Mouse (Mus musculus) left cerebral cortex, postnatal 4 days (tissue): ENCODE measurements around the gene Gm10647. TPM values are rescaled to one million over a fixed set of nuclear protein-coding genes. Genes with fewer than 3 reads are reported as not detected.
"Not testable (repeated sequence)": the region's sequence is repeated elsewhere in the genome, so short reads cannot be mapped to it uniquely, and the experiment has no call there.

Experiments
- DNase-seq: peaks from one replicate; pipeline ENCODE4 v3.0.0-alpha.2; 2022
- intact Hi-C: fragments of 180-260 bp; cut with DNase I; formaldehyde crosslinking; loops from one replicate; pipeline ENCODE4 v1.15.1; 2025
- total RNA-seq, 2 experiments: library from RNA; stranded (reverse); gene quantifications; 2 replicates each; pipeline ENCODE4 v1.2.3; 2021

The Gm10647 gene
- total RNA-seq: under 1 TPM; 0.42 to 0.44 TPM

DNA sequence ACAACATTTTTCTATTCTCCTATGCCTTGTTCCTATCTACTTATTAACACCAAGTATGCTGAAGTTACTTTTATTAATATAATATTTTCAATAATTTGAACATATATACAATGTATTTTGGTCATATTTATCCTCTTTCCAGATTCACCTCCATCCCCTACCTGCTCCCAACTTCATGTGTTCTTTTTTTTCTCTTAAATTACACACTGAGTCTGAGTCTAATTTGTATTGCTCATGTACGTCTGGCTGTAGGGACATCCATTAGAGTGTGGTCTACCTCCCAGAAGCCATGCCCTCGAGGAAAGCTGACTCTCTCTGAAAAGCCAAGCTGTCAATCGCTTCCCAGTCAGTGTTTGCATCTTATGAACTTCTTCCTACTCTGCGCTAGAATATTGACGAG is at the start of gene Gm10647:
Gene Gm10647, plus strand, starts transcription at position 301 of the 400 bp plus-strand sequence.
- intact Hi-C loops: no loop called here

DNA sequence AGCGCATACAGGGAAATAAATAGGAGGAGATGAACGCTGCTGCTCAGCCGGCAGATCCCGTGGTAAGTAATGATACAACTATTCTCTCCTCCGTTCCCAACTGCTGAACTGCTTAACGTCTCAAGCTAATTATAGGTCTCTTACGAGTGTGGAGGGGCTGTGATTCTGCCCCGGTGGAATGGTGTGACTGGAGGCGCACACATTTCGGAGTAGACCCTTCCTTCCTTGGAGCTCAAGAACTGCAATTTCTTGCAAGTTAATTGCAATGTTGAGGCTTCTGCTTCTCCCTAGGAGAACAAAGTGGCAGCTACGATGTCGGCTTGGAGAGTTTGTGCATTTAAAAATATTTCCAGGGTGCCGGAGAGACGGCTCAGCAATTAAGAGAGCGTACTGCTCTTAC is 48.4 kb upstream of the Gm10647 start:
- intact Hi-C loops: no loop called here
- DNase-seq: no peak

More for the DNA sequence above, at the start of gene Gm10647:
- DNase-seq: no peak

GRCm38 (mm10) chr9:66752849-66753248 is 44.0 kb upstream of the Gm10647 start:
- DNase-seq: no peak
- intact Hi-C loops: no loop called here

- DNase-seq: no peak
- intact Hi-C loops: no loop called here
These were observed 35.8 kb upstream of the Gm10647 start for GRCm38 (mm10) chr9:66760991-66761390.

- no peak for DNase-seq
- intact Hi-C loops: no loop called here
These were observed 28.1 kb upstream of the Gm10647 start for GRCm38 (mm10) chr9:66768721-66769120.

DNA sequence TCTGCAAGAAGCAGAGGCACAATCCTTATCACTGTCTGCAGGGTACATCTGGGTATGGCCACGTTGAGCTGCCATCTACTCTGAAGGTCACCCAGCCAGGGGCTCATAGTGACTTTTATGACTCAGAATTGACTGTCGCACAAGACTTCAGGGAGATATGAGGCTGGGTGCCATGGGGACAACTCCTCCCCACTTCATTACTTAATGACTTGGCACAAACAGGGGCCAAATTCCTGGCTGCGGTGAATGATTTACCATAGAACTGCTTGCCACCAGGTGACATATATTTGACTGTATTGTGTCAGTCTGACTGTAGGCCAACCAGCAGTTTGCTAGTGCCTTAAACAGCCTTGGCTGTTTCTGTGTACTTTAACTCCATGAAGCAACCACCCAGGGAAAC is 27.6 kb upstream of the Gm10647 start:
- intact Hi-C loops: no loop called here

DNA sequence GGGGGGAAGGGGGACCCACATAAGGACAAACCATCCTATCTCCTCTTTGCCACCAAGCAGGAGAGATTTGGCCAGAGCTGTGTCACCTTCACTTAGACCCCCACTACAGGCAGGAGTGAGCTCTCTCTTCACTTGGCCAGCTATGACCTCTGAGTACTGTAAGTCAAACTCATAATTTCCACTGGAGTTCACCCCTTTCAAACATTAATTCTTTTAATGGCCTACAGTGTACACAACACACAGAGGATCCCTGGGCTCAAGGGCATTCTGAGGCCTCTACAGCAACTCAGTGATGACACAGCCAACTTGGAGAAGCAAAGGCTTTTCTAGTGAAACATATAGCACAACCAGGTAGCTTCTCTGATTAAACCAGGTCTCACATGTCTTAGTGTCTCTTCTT is 26.1 kb upstream of the Gm10647 start:
- no peak for DNase-seq
- intact Hi-C loops: no loop called here

More for the DNA sequence above, 27.6 kb upstream of the Gm10647 start:
- DNase-seq: no peak

DNA sequence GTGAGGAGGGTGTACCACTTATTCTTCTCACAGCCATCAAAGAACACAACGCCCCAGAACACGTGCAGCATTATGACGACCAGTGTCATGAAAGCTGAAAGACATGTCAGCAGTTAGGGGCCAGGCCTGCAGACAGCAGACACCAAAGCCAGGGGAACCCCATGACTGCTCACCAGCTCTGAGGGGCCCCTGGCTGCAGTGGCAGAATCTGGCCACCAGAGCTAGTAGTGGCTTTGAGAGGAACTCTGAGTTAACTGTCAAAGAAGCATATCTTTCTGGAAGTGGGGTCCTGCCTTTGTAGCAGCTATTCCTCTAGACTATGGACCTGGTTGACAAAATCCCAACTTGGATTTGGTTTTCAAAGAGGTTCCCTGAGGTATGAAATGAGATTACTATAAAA is 12.3 kb upstream of the Gm10647 start:
- DNase-seq, intact Hi-C loops: not testable (repeated sequence)

- DNase-seq: no peak
- intact Hi-C loops: loop anchor here (5.0 kb wide), 2 partner anchors 141 to 271 kb away; no protein-coding TSS in a partner anchor
These were observed 9.0 kb upstream of the Gm10647 start for GRCm38 (mm10) chr9:66787821-66788220.

GRCm38 (mm10) chr9:66794629-66795463 is 2.0 kb upstream of the Gm10647 start:
- intact Hi-C loops: no loop called here
- no peak for DNase-seq

DNA sequence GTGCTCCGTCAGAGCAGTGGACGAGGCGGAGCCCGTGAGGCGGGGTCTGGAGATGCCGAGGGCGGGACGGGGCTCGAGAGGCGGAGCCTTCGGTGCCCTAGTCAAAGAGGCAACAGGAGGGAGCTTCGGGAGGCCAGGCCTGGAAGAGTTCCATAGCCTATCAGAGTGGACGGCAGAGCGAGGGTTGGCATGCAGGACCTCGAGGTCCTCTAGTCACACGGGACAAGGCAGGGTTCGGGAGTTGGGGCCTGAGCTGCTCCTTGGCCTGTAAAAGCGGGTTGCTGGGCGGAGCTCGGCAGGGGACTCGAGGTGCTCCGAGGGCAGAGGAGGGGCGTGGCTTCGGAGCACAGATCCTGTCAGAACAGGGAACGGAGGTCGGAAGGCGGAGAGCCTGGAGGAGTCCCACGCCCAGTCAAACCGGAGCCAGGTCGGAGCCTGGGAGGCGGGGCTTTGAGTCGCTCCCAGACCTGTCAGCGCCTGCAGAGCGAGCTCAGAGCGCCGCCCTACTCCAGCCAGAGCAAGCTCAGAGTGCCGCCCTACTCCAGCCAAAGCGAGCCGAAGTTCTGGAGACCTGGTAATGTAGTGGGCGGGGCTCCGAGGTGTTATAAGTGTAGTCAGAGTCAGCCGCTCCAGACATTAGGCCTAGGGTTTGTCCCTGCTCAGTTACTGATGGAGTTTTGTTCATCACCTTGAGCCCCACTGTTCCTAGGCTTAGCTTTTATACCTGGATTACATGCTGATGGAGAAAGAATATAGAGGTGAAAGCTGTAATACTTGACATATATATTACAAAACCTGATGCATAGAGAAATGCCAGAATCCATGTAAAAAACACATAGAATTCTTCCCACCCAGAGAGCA is 1.1 kb upstream of the Gm10647 start, which contains the start of gene Aph1b:
Gene Aph1b, minus strand, starts transcription at position 27 of the 861 bp plus-strand sequence.
- DNase-seq: peak; percentile 96
- intact Hi-C loops: no loop called here

DNA sequence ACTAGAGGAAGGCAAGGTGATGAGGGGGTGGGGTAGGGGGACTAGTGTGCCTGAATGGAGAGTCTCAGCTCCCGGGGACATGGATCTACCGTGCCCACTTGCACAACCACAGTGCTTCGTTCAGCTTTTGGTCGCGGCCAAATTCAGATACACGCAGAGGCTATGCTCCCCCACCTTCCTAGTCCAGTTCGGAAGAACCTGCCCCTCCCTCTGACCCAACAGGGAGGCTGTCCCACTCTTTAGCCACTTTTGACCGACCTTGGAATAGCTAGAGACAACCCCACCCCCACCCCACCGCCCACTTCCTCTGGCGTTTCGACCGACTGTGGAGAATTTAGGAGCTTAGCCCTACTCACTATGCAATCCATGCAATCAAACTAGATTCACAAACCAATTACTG is 5.1 kb downstream of the Gm10647 start:
- intact Hi-C loops: no loop called here
- DNase-seq: no peak

DNA sequence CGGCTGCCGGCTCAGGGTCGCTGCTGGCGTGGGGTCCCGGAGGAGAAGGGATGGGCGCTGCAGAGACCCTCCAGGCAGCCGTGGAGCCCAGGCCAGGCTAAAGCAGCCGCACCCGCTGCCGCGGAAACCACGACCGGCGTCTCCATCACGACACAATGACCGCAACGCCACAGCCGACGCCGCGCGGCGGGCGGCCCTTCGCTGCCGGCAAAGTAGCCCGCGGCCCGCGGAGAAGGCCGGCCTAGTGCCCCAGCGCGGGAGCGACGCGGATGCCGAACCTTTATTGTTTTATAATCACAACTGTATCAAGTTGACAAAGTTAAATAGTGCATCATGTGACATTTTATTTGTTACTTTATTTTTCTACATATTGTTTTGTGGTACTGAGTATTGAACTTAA is 9.1 kb downstream of the Gm10647 start:
- intact Hi-C loops, DNase-seq: not testable (repeated sequence)

GRCm38 (mm10) chr9:66813392-66813791 is 16.6 kb downstream of the Gm10647 start:
- DNase-seq: no peak
- intact Hi-C loops: no loop called here

GRCm38 (mm10) chr9:66820996-66821395 is 24.2 kb downstream of the Gm10647 start:
- intact Hi-C loops: no loop called here

GRCm38 (mm10) chr9:66822255-66822654 is 25.4 kb downstream of the Gm10647 start:
- DNase-seq, intact Hi-C loops: not testable (repeated sequence)

More at GRCm38 (mm10) chr9:66820996-66821395, 24.2 kb downstream of the Gm10647 start:
- no peak for DNase-seq

DNA sequence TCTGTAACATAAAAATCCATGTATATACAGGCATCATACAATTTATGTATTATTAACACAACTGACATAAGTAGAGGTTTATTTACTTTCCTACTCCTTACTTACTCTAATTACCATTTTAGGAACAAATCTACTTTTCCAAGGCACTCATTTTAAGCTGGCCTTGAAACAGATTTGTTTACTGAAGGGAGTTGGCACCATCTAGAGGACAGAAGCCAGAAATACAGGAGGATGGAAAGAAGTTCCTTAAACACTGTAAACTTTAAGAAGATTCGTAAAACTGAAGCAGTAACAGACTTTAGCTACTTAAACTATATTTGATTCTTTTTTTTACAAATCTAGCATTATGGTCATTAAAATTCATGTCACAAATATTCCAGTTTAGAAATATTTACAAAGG is 29.2 kb downstream of the Gm10647 start:
- DNase-seq: no peak
- intact Hi-C loops: no loop called here

DNA sequence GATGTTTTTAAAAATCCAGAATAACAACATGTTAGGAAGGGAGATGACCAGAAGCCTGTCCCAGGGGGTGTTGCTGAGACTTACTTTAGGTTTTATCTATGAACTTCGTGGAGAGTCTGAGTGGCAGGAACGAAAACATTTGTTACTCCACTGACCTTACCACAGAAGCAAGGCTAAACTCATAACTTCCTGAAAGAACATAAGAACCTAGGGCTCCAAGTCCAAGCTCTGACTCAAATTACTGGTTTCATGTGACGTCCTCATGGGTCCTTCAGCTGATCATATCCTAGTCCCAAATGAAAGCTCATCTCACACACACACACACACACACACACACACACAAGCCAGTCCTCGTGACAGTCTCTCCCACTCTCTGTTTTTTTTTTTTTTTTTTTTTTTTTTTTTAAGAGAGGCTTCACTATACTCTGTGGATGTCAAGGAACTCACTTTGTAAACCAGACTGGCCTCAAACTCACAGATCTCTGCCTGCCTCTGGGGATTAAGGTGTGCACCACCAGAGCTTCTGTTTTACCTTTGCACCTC is 35.6 kb downstream of the Gm10647 start:
- intact Hi-C loops: loop anchor here (5.0 kb wide), 1 partner anchor 320 kb away; the partner anchor contains the start of gene Fbxl22
- no peak for DNase-seq

GRCm38 (mm10) chr9:66833851-66834250 is 37.0 kb downstream of the Gm10647 start:
- intact Hi-C loops: loop anchor here (5.0 kb wide), 1 partner anchor 322 kb away; the partner anchor contains the start of gene Fbxl22
- no peak for DNase-seq

GRCm38 (mm10) chr9:66834318-66835096 is 37.7 kb downstream of the Gm10647 start, which contains the start of gene Aph1c:
TSS of gene Aph1c (minus strand) at chr9:66834726.
- intact Hi-C loops: loop anchor here (5.0 kb wide), 1 partner anchor 322 kb away; the partner anchor contains the start of gene Fbxl22
- DNase-seq: peak; percentile 98
